Mouse (Mus musculus): ENCODE measurements at regions not wholly inside any gene's neighbourhood (a gene's known extent, or its start where the extent isn't known, plus 50 kb on each side); places are given as distances from the start of the nearest gene placed in this dataset.
"Not testable (repeated sequence)": the region's sequence is repeated elsewhere in the genome, so short reads cannot be mapped to it uniquely, and the experiment has no call there.

GRCm38 (mm10) chr4:131163782-131164315 is 219.7 kb downstream of the Matn1 start:
- DNase-seq, result no peak

DNA sequence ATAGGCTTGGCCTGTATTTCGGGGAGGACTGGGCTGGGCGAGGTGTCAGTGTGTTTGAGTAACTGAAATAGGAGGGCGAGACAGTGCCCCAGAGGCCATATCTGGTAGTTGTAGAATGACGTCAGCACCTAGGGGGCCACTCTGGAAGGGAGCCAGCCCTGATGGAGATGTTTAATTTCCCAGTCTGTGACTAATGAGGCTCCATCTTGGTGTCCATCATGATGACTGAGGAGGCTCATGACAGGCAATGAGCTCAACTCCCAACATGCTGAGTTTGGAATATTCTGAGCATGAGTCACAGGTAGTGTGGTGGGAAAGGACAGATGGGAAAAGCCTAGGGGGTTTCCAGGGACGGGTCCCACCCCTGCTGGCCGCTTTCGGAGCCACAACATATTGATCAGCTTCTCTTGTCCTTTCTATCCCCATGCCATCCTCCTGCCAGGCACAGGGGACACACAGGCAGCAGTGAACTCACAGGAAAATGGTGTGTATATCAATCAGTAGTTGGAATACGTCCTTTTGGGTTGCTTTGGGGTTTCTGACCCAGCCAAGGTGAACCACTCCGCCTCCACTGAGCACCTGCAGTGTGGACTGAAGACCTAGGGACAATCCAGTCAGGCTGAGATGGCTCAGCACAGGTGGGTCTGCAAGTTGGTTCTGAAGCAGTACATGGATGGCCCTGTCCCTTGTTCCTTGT is 222.5 kb downstream of the Matn1 start:
- DNase-seq, result no peak

DNA sequence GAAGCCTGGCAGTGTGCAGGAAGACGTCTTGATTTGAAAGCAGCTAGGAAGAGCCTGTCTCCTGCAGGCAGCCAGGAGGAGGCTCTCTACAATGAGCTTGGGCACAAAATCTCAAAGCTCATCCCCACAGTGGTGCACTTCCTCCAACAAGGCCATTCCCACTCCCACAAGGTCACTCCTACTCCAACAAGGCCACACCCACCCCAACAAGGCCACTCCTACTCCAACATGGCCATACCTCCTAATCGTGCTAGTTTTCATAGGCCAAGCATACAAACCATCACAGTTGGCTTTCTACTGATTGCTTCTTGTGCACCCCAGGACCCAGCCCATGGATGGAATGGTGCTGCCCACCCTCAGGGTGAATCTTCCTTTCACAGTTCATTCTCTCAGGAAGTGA is 223.7 kb downstream of the Matn1 start:
- no peak for DNase-seq

GRCm38 (mm10) chr4:131173783-131174460 is 229.7 kb downstream of the Matn1 start:
- no peak for DNase-seq

DNA sequence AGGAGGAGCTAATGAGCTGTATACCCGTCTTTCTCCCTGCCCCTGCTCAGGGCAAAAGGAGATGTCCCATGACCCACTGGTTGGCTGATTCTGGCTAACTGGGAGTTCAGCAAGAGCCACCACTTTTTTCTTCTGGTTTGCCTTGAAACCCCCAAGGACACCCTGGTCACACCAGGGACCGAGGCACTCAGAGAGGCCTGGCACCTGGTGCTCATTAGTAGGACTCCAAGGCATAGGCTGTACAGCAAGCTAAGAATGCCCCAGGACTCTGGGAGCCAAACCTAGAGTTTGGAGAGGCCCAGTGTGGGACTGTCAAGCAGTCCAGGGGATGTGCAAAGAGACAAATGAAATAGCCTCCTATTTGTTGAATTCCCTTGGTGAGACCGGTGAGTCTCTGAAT is 232.5 kb downstream of the Matn1 start:
- DNase-seq, result no peak

DNA sequence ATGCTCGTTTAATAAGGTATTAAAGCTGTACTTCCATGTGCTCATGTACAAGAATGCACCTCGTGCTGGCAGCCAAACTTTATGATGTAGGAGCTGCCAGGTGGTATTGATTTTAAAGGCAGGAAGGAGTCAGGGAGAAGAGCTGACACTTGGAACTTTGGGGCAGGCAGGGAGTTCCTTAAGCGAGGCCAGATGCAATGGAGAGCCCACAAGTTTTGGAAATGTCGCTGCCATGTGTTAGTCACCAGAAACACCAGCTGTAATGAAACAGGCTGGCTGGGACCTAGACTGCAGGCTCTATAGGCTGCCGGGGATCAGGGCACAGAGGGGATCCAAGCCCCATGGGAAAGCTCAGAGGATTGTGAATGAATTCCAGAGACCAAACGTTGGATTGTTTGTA is 233.7 kb downstream of the Matn1 start:
- no peak for DNase-seq

GRCm38 (mm10) chr4:131178642-131179041 is 234.5 kb downstream of the Matn1 start:
- not testable (repeated sequence) for DNase-seq

DNA sequence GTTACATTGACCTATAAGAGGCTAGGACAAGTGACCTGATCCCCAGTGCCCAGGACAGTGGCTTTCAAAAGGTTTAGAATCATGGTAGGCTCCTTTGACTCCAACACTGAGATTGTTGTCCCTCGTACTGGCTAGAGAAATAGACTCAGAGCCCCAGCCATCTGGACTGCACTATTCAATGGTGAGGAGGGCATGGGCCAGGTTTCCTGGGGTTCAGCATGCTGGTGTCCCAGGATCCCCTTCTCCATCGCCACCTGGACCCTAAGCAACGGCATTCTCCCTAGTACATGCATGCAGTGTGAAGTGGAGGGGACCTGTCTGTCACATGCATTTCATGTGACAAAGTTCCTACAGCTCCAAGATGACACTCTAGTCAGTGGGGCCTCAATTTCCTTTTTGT is 243.9 kb downstream of the Matn1 start:
- no peak for DNase-seq

GRCm38 (mm10) chr4:131191106-131191880 is 247.1 kb downstream of the Matn1 start:
- DNase-seq, result no peak

- DNase-seq, result no peak
These were observed 249.8 kb downstream of the Matn1 start for GRCm38 (mm10) chr4:131193900-131194419.

DNA sequence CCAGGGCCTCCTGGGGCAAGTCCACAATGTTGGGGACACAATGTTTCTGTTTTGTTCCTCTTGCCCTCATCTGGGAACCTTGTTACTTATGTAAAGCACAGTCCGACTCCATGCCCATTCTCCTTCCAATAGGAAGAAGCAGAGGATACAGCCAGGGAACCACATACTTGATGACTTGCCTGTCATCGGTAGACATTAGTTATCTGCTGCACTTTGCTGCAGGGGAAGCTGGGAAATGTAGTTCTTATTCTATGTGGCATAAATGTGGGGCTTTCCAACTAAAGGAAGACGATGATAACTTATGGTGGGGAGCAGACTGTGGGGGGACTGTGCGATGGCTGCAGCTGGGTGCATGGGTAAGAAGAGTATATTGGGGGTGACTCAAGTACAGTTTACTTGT is 252.0 kb downstream of the Matn1 start:
- no peak for DNase-seq

- no peak for DNase-seq
These were observed 259.5 kb downstream of the Matn1 start for GRCm38 (mm10) chr4:131203721-131204120.

- DNase-seq, result no peak
These were observed 260.5 kb downstream of the Matn1 start for GRCm38 (mm10) chr4:131204722-131205121.

DNA sequence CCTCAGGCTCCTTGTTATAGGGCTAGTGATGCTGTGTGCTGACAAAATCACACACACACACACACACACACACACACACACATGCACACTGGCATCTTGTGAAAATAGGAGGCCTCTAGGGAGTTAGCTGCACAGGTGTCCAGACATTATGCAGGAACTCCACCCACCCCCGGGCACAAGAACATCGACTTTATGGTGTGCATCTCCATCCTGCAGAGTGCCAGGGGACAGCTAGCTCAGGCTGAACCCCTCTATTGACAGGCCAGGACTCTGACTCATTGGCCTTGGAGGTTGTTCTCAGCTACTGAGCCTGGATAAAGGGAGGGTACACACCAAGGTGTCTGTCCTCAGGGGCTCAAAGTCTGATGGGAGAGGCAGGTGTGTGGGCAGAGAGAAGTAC is 260.9 kb downstream of the Matn1 start:
- DNase-seq, result no peak

- no peak for DNase-seq
These were observed 261.5 kb downstream of the Matn1 start for GRCm38 (mm10) chr4:131205685-131206084.

GRCm38 (mm10) chr4:131206181-131206885 is 262.1 kb downstream of the Matn1 start:
- no peak for DNase-seq

DNA sequence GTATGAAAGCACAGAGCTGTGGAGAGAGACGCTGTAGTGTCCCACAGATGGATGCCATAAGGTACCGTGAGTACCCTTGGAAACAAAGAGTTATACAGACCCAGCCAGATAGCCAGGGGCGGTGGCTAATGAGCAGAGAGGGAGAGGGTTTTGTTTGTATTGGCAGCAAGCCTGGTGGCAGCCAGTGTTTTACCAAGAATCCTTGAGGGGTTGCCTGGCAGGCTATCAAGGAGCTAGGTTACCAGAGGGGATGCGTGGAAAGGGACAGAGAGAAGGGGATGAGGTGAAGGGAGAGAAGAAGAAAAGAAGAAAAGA is 262.7 kb downstream of the Matn1 start:
- no peak for DNase-seq

- DNase-seq, result no peak
These were observed 263.1 kb downstream of the Matn1 start for GRCm38 (mm10) chr4:131207249-131207648.

GRCm38 (mm10) chr4:131208166-131208565 is 264.0 kb downstream of the Matn1 start:
- DNase-seq, result no peak

- no peak for DNase-seq
These were observed 264.5 kb downstream of the Matn1 start for GRCm38 (mm10) chr4:131208637-131209036.

- DNase-seq, result no peak
These were observed 268.5 kb downstream of the Matn1 start for GRCm38 (mm10) chr4:131212711-131213110.

DNA sequence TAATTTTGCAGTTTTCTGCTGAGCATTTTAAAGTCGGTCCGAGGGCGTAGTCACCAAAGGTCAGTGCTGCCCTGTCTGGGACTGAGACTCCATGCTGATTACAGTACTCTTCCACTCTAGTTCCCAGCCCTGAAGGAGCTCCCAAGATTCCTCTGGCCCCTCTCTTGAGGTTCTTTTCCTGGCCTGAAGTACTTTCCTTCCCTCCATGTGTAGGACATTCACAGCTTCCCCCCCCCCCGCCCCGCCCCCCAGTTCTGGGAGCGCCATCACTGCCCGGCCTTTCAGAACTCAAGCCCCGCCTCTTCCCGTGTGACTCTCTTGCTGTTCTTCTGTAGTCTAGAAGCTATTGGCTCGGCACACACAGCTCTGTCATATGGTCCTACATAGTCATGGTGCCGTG is 271.5 kb downstream of the Matn1 start:
- DNase-seq, result no peak

- DNase-seq, result no peak
These were observed 272.2 kb downstream of the Matn1 start for GRCm38 (mm10) chr4:131216361-131216760.

Data from thymus, postnatal 25 days (tissue).